Mouse (Mus musculus): ENCODE measurements around the gene Trim65. TPM values are rescaled to one million over a fixed set of nuclear protein-coding genes. Genes with fewer than 3 reads are reported as not detected.

Gene Trim65
- 5.9 and 8.3 TPM in 2 replicates for polyA plus RNA-seq (2012; ENCODE audit: insufficient read depth, insufficient read length, missing spikeins)

GRCm38 (mm10) chr11:116130488-116131205 is at the start of gene Trim65:
Gene Trim65 (minus strand): TSS chr11:116131128.
- Histone ChIP-seq H3K4me1 (ENCODE audit: control insufficient read depth, insufficient read depth, insufficient read length, low read length) (peaks cover 16% of the 10 kb centered on the region), H3K27ac (replicated peaks; ENCODE audit: low read depth, low read length) (peak within 1 kb of the TSS; percentile 96), H3K4me3 (ENCODE audit: insufficient read depth, low read depth, low read length) (peak within 1 kb of the TSS; percentile 94)

GRCm38 (mm10) chr11:116178411-116179121 is 47.6 kb upstream of the Trim65 start:
- H3K27ac ChIP-seq (replicated peaks; ENCODE audit: low read depth, low read length), result no peak overlapping the region
- H3K4me1 ChIP-seq (ENCODE audit: control insufficient read depth, insufficient read depth, insufficient read length, low read length), result no peaks in the 10 kb centered on the region
- H3K4me3 ChIP-seq (ENCODE audit: insufficient read depth, low read depth, low read length), result no peak overlapping the region

GRCm38 (mm10) chr11:116176010-116176409 is 45.1 kb upstream of the Trim65 start:
- H3K4me3 ChIP-seq (ENCODE audit: insufficient read depth, low read depth, low read length), result no peak overlapping the region
- no peaks in the 10 kb centered on the region for H3K4me1 ChIP-seq (ENCODE audit: control insufficient read depth, insufficient read depth, insufficient read length, low read length)
- no peak overlapping the region for H3K27ac ChIP-seq (replicated peaks; ENCODE audit: low read depth, low read length)

GRCm38 (mm10) chr11:116174775-116175448 is 44.0 kb upstream of the Trim65 start:
- no peak overlapping the region for H3K27ac ChIP-seq (replicated peaks; ENCODE audit: low read depth, low read length)

DNA sequence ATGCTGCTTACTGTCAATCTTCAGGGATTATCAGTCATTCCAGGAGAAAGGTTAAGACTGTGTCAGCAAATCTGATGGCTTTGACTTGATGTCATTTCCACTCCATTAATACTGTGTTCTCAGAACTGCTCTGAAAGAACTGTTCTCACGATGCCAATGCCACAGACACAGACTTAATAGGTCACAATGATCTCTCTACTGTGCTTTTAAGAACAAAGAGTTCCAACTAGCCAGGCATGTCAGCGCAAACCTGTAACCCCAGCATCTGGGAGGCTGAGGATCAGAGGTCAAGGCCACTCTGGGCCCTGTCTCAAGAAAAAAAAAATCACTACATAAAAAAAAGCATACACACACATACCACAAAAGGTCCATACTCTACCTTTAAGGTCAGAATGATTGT is 41.0 kb upstream of the Trim65 start:
- no peak overlapping the region for H3K4me3 ChIP-seq (ENCODE audit: insufficient read depth, low read depth, low read length)
- no peaks in the 10 kb centered on the region for H3K4me1 ChIP-seq (ENCODE audit: control insufficient read depth, insufficient read depth, insufficient read length, low read length)
- H3K27ac ChIP-seq (replicated peaks; ENCODE audit: low read depth, low read length), result no peak overlapping the region

More at GRCm38 (mm10) chr11:116174775-116175448, 44.0 kb upstream of the Trim65 start:
- H3K4me1 ChIP-seq (ENCODE audit: control insufficient read depth, insufficient read depth, insufficient read length, low read length), result no peaks in the 10 kb centered on the region
- no peak overlapping the region for H3K4me3 ChIP-seq (ENCODE audit: insufficient read depth, low read depth, low read length)

DNA sequence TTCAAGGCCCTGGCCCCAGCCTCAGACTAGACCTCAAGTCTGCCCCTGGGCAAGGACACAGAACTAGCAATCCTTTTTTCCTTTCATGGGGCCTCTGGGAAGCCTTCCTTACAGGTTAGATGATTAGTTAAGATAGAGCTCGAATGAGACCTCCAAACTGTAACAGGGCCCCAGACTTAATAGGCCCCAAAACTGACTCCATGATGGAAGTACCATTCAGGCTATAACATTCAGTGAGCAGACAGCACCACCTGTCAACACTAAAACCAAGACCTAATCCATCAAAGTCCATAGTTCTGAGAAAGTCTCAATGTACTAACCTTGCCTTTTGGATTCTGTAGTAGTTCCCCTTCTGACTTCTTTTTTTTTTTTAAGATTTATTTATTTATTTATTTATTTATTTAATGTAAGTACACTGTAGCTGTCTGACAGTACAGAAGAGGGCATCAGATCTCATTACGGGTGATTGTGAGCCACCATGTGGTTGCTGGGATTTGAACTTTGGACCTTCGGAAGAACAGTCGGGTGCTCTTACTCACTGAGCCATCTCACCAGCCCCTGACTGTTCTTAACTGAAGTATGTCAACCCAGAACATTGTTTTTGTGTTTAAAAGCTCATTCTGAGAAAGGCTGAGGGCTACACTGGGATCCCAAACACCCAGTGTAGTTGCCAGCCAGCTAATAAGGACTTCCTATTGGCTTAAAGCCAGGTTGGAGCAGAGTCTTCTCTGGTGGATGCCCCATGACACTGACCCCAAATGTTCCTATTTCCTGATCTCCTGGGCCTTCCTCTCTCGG is 39.3 kb upstream of the Trim65 start:
- H3K27ac ChIP-seq (replicated peaks; ENCODE audit: low read depth, low read length), result no peak overlapping the region
- H3K4me3 ChIP-seq (ENCODE audit: insufficient read depth, low read depth, low read length), result no peak overlapping the region
- no peaks in the 10 kb centered on the region for H3K4me1 ChIP-seq (ENCODE audit: control insufficient read depth, insufficient read depth, insufficient read length, low read length)

GRCm38 (mm10) chr11:116169214-116169613 is 38.3 kb upstream of the Trim65 start:
- H3K4me1 ChIP-seq (ENCODE audit: control insufficient read depth, insufficient read depth, insufficient read length, low read length), result no peaks in the 10 kb centered on the region
- no peak overlapping the region for H3K4me3 ChIP-seq (ENCODE audit: insufficient read depth, low read depth, low read length)
- no peak overlapping the region for H3K27ac ChIP-seq (replicated peaks; ENCODE audit: low read depth, low read length)

- Histone ChIP-seq H3K4me1 (ENCODE audit: control insufficient read depth, insufficient read depth, insufficient read length, low read length) (no peaks in the 10 kb centered on the region), H3K27ac (replicated peaks; ENCODE audit: low read depth, low read length) (peak within 1 kb of the TSS; percentile 59), H3K4me3 (ENCODE audit: insufficient read depth, low read depth, low read length) (peak within 1 kb of the TSS; percentile 74)
These were observed 37.0 kb upstream of the Trim65 start, which contains the start of gene Fbf1 for GRCm38 (mm10) chr11:116167884-116168439. Gene Fbf1 (minus strand): TSS chr11:116168166.

DNA sequence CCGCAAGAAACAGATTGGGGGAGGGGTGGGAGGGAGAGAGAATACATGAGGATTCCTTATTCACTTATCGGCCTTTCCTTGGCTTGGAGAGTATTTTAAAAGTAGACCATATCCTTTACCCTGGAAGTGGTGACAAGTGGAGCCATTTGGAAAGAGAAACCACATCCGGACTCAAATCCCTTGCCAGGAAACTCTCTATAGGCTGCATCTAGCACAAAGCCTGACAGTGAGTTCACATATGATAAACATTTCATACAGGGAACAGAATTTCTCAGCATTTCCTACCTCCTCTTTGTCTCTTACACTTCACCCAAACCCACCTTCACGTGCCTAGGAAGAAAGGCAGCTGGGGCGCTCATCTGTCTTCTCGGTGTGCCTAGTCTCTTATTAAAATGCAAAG is 36.3 kb upstream of the Trim65 start:
- no peaks in the 10 kb centered on the region for H3K4me1 ChIP-seq (ENCODE audit: control insufficient read depth, insufficient read depth, insufficient read length, low read length)
- H3K4me3 ChIP-seq (ENCODE audit: insufficient read depth, low read depth, low read length), result peak overlapping the region; percentile 74
- H3K27ac ChIP-seq (replicated peaks; ENCODE audit: low read depth, low read length), result peak overlapping the region; percentile 59

DNA sequence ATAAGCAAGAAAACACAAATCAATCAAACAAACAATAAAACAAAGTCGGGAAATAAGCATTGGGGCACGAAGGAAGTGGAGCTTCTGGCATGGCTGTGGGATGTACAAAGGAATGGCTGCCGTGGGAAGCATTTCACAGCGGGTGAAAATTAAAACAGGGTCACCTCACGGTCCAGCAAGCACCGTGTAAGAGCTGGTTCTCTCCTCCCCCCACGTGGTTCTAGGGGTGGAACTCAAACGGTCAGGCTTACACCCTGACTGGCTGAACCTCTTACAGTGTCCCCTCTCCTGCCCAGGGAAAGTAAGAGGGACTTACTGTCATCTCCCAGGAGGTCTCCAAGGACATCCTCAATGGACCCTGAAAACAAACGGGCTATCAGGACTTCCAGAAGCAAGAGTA is 32.1 kb upstream of the Trim65 start:
- Histone ChIP-seq H3K27ac (replicated peaks; ENCODE audit: low read depth, low read length) (no peak overlapping the region), H3K4me1 (ENCODE audit: control insufficient read depth, insufficient read depth, insufficient read length, low read length) (no peaks in the 10 kb centered on the region), H3K4me3 (ENCODE audit: insufficient read depth, low read depth, low read length) (no peak overlapping the region)

DNA sequence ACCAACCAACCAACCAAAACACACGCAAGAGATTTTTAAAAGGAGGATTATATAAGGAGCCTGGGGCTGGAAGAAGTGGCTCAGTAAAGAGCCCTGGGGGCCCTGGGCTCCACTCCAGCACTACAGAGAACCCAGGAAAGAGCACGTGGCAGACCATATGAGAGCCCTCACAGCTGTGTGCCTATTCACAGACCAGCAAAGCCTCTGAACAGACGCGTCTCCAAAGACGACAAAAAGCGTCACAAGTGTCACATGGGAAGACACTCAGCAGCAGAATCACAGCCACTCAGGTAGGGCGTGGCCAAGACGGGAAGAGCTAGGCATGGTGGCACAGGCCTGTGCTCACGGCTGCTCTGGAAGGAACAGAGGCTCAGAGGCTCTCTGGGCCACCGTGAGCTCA is 31.2 kb upstream of the Trim65 start:
- H3K4me1 ChIP-seq (ENCODE audit: control insufficient read depth, insufficient read depth, insufficient read length, low read length), result no peaks in the 10 kb centered on the region
- H3K4me3 ChIP-seq (ENCODE audit: insufficient read depth, low read depth, low read length), result no peak overlapping the region
- H3K27ac ChIP-seq (replicated peaks; ENCODE audit: low read depth, low read length), result no peak overlapping the region

- Histone ChIP-seq H3K4me3 (ENCODE audit: insufficient read depth, low read depth, low read length) (no peak overlapping the region), H3K4me1 (ENCODE audit: control insufficient read depth, insufficient read depth, insufficient read length, low read length) (no peaks in the 10 kb centered on the region), H3K27ac (replicated peaks; ENCODE audit: low read depth, low read length) (no peak overlapping the region)
These were observed 30.4 kb upstream of the Trim65 start for GRCm38 (mm10) chr11:116161312-116161711.

GRCm38 (mm10) chr11:116150960-116151359 is 20.0 kb upstream of the Trim65 start:
- Histone ChIP-seq H3K27ac (replicated peaks; ENCODE audit: low read depth, low read length) (no peak overlapping the region), H3K4me3 (ENCODE audit: insufficient read depth, low read depth, low read length) (no peak overlapping the region), H3K4me1 (ENCODE audit: control insufficient read depth, insufficient read depth, insufficient read length, low read length) (no peaks in the 10 kb centered on the region)

GRCm38 (mm10) chr11:116149341-116149740 is 18.4 kb upstream of the Trim65 start:
- H3K4me1 ChIP-seq (ENCODE audit: control insufficient read depth, insufficient read depth, insufficient read length, low read length), result no peaks in the 10 kb centered on the region
- H3K4me3 ChIP-seq (ENCODE audit: insufficient read depth, low read depth, low read length), result no peak overlapping the region
- H3K27ac ChIP-seq (replicated peaks; ENCODE audit: low read depth, low read length), result no peak overlapping the region
